Mouse (Mus musculus) hindbrain, embryonic 12.5 days (tissue): ENCODE data around the gene Btbd19. TPM values are rescaled to one million over a fixed set of nuclear protein-coding genes. Genes with fewer than 3 reads are reported as not detected.

ENCODE experiments used
- ATAC-seq: fragments of 200-750 bp; cut with Nextera tagmentation; 2 replicates; pipeline ENCODE4 v1.8.0; 2017; ENCODE audit warnings: moderate TSS enrichment; ENCODE audit not compliant: low FRiP score
- H3K27ac ChIP-seq: fragments of 300-500 bp; sonication (generic); 2 replicates; pipeline ENCODE4 v1.5.1; 2016; ENCODE audit warnings: mild to moderate bottlenecking
- H3K27me3 ChIP-seq: fragments of 300-500 bp; sonication (generic); 2 replicates; pipeline ENCODE4 v1.6.1; 2016; ENCODE audit warnings: mild to moderate bottlenecking
- H3K36me3 ChIP-seq: fragments of 300-500 bp; sonication (generic); 2 replicates; pipeline ENCODE4 v1.6.1; 2016; ENCODE audit warnings: mild to moderate bottlenecking
- H3K4me1 ChIP-seq: fragments of 300-500 bp; sonication (generic); 2 replicates; pipeline ENCODE4 v1.6.1; 2016
- H3K4me2 ChIP-seq: fragments of 300-500 bp; sonication (generic); replicated peaks from 2 replicates; pipeline ENCODE4 v1.6.1; 2016; ENCODE audit warnings: mild to moderate bottlenecking
- H3K4me3 ChIP-seq: fragments of 300-500 bp; sonication (generic); 2 replicates; pipeline ENCODE4 v1.5.1; 2016; ENCODE audit warnings: mild to moderate bottlenecking
- H3K9ac ChIP-seq: fragments of 300-500 bp; sonication (generic); 2 replicates; pipeline ENCODE4 v1.6.1; 2016; ENCODE audit warnings: mild to moderate bottlenecking, moderate library complexity
- H3K9me3 ChIP-seq: fragments of 300-500 bp; sonication (generic); replicated peaks from 2 replicates; pipeline ENCODE4 v1.6.1; 2016; ENCODE audit warnings: mild to moderate bottlenecking
- WGBS: fragments of 180-500 bp; shearing (Covaris S2); methylation state at CpG from one replicate; pipeline ENCODE4 v1.1.7; 2016; 5-methylcytosine and 5-hydroxymethylcytosine counted together
- polyA plus RNA-seq: library from polyadenylated mRNA; unstranded; fragments of >200 nt; fragmentation: Nextera tagmentation; extraction: Ambion mirVana; gene quantifications from 2 replicates; pipeline ENCODE4 v1.2.1, GENCODE M21; 2016

The Btbd19 gene
- polyA plus RNA-seq, 1 experiment from 2014 or later, result 4.0 TPM

DNA sequence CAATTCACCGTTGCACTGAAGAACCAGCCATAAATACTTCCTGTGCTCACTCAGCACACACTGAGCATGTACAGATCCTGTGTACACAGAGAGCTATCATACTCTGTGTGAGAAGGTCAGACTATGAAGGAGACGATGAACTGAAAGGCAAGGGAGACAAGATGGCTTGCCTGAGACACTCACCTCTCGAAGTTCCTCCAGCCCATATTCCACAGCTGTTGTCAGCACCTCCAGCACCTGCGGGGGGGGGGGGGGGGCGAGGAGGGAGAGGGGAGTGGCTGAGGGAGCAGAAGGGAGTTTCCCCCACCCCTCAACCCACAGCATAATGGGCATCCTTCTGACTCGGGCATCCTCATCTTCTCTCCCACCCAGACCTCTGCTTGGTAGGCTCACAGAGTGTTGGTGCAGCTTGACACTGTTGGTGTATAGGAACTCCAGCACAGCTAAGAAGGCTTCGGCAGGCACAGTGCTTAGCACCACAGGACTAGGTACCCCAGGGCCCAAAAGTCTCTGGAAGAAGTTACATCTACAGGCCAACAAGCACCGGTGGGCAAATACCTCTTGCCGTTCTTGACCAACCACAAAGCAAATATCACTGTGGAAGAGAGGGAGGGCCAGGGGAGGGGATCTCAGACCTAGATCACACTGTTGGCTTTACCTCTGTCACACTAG, 1.8 kb downstream of the Btbd19 start:
- H3K4me1 ChIP-seq, result peaks cover 35% of the 10 kb centered on the region
- ATAC-seq, result no peak
- WGBS, result 92% methylated on average over 7 of the region's 9 CpGs

GRCm38 (mm10) chr4:117122209-117122608, 3.3 kb downstream of the Btbd19 start:
- Histone ChIP-seq H3K27ac (no peak overlapping the region), H3K36me3 (no peaks in the 10 kb centered on the region), H3K27me3 (no peaks in the 10 kb centered on the region), H3K4me2 (no peak overlapping the region), H3K9ac (no peak overlapping the region), H3K4me3 (no peak overlapping the region), H3K9me3 (no peaks in the 10 kb centered on the region), H3K4me1 (peaks cover 35% of the 10 kb centered on the region)
- no peak for ATAC-seq
- 91% methylated on average over 4 of the region's 4 CpGs for whole genome bisulfite sequencing

More for the DNA sequence above, 1.8 kb downstream of the Btbd19 start:
- H3K9ac ChIP-seq, result no peak overlapping the region
- H3K9me3 ChIP-seq, result no peaks in the 10 kb centered on the region
- no peaks in the 10 kb centered on the region for H3K27me3 ChIP-seq
- no peak overlapping the region for H3K4me3 ChIP-seq
- no peak overlapping the region for H3K4me2 ChIP-seq
- no peak overlapping the region for H3K27ac ChIP-seq
- peaks cover 10% of the 10 kb centered on the region; the same call in 1 of the 2 replicates for H3K36me3 ChIP-seq

DNA sequence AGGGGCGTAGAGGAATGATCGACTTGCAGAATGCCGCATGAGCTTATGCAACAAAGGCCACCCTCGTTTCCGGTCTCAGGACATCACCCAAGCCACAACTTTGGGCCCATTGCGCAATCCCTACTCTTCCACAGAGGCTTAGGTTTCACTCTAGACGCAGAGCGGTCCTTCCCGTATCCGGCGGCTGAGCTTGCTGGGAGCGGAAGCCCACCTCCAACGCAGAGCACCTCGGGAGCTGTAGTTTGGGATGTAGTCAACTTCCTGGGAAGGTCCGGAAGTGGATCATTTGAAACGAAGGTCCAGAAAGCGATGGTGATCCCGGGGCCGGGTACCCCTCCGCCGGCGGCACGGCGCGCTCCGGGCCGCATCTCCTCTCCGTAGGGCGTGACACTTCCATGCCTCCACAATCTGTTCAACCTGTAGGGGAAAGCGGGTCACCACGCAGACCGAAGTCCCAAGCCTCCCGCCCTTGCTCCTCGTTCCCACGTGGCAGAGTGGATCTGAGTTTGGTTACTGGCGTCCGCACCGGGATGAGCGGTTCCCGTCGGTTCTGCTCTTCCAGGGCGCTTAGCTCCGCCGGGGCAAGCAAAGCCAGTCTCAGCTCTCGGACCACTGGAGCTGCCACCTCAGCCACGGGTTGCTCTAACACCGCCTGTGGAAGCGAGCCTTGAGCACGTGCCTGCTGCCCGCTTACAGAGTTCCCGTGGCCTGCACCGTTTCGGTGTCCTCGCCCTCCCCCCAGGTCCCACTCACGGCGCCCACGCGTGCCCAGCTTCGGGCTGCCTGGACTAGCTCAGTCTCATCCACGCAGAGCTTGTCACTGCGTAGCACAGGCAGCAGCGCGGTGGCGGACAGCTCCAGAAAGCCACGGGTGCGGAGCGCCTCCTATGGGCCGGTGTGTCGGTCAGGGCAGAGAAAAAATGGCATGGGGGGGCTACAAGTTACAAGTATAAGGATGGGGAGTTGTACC, 4.8 kb downstream of the Btbd19 start:
- Histone ChIP-seq H3K27ac (peak overlapping the region; percentile 92), H3K4me2 (peak overlapping the region; percentile 99), H3K4me3 (peak overlapping the region; percentile 60), H3K27me3 (no peaks in the 10 kb centered on the region), H3K9me3 (no peaks in the 10 kb centered on the region), H3K4me1 (peaks cover 27% of the 10 kb centered on the region), H3K36me3 (no peaks in the 10 kb centered on the region), H3K9ac (peak overlapping the region; percentile 77)
- peak; percentile 92 for ATAC-seq
- WGBS, result under 1% methylated on average over 69 of the region's 69 CpGs

DNA sequence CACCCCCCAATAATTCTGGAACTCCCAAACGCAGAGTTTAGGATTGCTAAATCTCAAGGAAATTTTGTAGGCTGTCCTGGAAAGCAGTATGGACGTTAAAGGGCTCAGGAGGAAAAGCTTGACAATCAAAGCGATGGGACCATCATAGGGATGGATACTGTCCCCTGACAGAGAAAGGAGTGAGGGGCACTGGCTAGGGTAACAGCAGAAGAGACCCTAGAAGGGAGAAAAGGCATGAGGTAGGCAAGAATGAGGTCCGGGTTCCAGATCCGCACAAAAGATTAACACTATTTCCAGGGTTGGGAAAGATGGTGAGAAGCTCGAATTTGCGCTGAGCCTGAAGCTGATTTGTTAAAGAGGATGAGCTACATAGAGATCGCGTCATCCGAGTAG, 5.5 kb downstream of the Btbd19 start:
- H3K27me3 ChIP-seq, result no peaks in the 10 kb centered on the region
- peak; percentile 40 for ATAC-seq
- H3K9ac ChIP-seq, result peak overlapping the region; percentile 77
- peaks cover 20% of the 10 kb centered on the region for H3K4me1 ChIP-seq
- H3K36me3 ChIP-seq, result no peaks in the 10 kb centered on the region
- H3K9me3 ChIP-seq, result no peaks in the 10 kb centered on the region
- H3K4me3 ChIP-seq, result peak overlapping the region; percentile 60
- peak overlapping the region; percentile 92 for H3K27ac ChIP-seq
- WGBS, result 9% methylated on average over 10 of the region's 10 CpGs
- H3K4me2 ChIP-seq, result peak overlapping the region; percentile 99

DNA sequence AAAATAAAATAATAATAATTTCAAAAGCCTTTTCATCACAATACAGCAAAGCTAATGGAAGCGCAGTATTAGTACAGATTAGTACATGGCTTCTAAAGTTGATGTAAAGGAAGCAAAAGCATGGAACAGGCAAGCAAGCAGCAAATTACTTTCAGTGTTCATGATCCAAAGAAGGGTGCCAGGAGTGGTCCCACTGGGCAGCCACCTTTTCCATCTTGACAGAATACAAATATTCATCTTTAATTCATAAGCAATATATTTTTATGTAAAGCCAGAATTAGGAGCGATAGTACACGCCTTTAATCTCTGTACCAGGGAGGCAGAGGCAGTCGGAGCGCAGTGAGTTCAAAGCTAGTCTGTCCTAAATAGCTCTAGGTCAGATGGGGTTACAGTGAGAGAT, 5.9 kb downstream of the Btbd19 start:
- Histone ChIP-seq H3K4me2 (peak overlapping the region; percentile 99), H3K4me3 (peak overlapping the region; percentile 60), H3K9ac (peak overlapping the region; percentile 77), H3K4me1 (peaks cover 16% of the 10 kb centered on the region), H3K36me3 (peaks cover 4% of the 10 kb centered on the region), H3K9me3 (no peaks in the 10 kb centered on the region), H3K27me3 (no peaks in the 10 kb centered on the region), H3K27ac (peak overlapping the region; percentile 92)
- 75% methylated on average over 5 of the region's 5 CpGs for WGBS
- peak; percentile 15; the same call in 1 of the 2 replicates for ATAC-seq

DNA sequence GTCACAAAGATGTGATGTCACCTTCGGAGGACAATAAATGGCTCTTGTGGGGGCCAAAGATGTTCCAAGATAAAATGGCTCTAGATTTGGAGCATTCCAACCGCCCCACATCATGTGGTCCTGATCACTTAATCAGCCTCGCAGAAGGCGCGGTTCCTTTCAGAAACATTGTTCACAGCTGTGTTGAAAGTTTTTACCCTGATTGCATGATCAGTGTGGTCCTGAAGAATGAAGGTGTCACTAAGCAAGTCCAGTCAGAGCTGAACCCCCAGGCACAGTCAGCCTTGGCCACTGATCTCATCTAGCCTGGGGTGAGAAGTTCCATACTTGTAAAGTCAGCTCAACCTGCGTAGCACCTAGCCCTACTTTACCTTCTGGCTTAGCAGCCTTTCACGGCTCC, 7.6 kb downstream of the Btbd19 start:
- H3K4me2 ChIP-seq, result no peak overlapping the region
- H3K4me1 ChIP-seq, result peaks cover 11% of the 10 kb centered on the region
- WGBS, result 94% methylated on average over 7 of the region's 7 CpGs
- H3K36me3 ChIP-seq, result peaks cover 7% of the 10 kb centered on the region
- no peak overlapping the region for H3K4me3 ChIP-seq
- ATAC-seq, result no peak
- H3K9me3 ChIP-seq, result no peaks in the 10 kb centered on the region
- H3K27me3 ChIP-seq, result no peaks in the 10 kb centered on the region
- no peak overlapping the region for H3K9ac ChIP-seq
- no peak overlapping the region for H3K27ac ChIP-seq

- Histone ChIP-seq H3K9me3 (no peaks in the 10 kb centered on the region), H3K9ac (no peak overlapping the region), H3K27ac (no peak overlapping the region), H3K27me3 (no peaks in the 10 kb centered on the region), H3K4me2 (no peak overlapping the region), H3K4me3 (no peak overlapping the region), H3K36me3 (peaks cover 13% of the 10 kb centered on the region), H3K4me1 (peaks cover 5% of the 10 kb centered on the region)
- WGBS, result 88% methylated on average over 5 of the region's 5 CpGs
- no peak for ATAC-seq
Observed at GRCm38 (mm10) chr4:117115592-117115991, 9.9 kb downstream of the Btbd19 start.

DNA sequence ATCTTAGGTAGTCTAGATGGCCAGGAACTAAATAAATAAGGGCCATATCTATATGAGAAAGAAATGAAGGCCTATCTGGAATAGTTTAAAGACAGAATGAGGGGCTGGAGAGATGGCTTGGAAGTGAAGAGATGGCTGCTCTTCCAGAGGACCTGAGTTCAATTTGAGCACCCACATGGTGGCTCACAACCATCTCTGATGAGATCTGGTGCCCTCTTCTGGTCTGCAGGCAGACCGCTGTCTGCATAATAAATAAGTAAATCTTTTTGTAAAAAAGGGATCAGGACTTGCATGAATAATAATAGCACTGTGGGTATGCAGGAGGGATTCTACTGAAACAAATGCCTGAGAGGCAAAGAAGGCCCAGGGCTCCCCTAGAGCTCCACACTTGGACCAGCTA, 12.3 kb downstream of the Btbd19 start:
- H3K27me3 ChIP-seq, result no peaks in the 10 kb centered on the region
- no peak overlapping the region for H3K4me2 ChIP-seq
- H3K36me3 ChIP-seq, result peaks cover 24% of the 10 kb centered on the region
- H3K4me1 ChIP-seq, result no peaks in the 10 kb centered on the region
- H3K4me3 ChIP-seq, result no peak overlapping the region
- ATAC-seq, result no peak
- no peak overlapping the region for H3K9ac ChIP-seq
- no peak overlapping the region for H3K27ac ChIP-seq
- H3K9me3 ChIP-seq, result no peaks in the 10 kb centered on the region
- WGBS, result 84% methylated on average over 1 of the region's 1 CpGs

DNA sequence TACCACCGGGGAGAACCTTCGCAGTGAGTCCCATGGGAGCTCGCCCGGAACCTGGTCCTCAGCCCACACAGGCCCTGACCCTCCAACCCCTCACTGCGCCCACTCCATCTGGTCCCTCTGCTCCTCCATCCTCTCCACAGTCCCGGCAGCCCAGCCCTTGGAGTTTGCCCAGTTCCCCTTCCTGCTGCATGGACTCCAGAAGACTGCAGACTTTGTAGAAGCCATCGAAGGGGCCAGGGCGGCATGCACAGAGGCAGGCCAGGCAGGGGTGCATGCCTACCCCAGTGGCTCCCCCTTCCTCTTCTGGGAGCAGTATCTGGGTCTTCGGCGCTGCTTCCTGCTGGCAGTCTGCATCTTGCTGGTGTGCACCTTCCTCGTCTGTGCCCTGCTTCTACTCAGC, 14.5 kb downstream of the Btbd19 start:
- Histone ChIP-seq H3K4me1 (no peaks in the 10 kb centered on the region), H3K4me3 (no peak overlapping the region), H3K27ac (no peak overlapping the region), H3K27me3 (no peaks in the 10 kb centered on the region), H3K36me3 (peaks cover 32% of the 10 kb centered on the region), H3K9ac (no peak overlapping the region), H3K9me3 (no peaks in the 10 kb centered on the region), H3K4me2 (no peak overlapping the region)
- no peak for ATAC-seq
- WGBS, result 93% methylated on average over 11 of the region's 11 CpGs

GRCm38 (mm10) chr4:117110249-117110648, 15.3 kb downstream of the Btbd19 start:
- Histone ChIP-seq H3K36me3 (peaks cover 32% of the 10 kb centered on the region), H3K4me2 (no peak overlapping the region), H3K27me3 (no peaks in the 10 kb centered on the region), H3K9ac (no peak overlapping the region), H3K27ac (no peak overlapping the region), H3K4me1 (0 out of 2 replicates have a peak, but pooled peaks cover 2% of the 10 kb centered on the region), H3K4me3 (no peak overlapping the region), H3K9me3 (no peaks in the 10 kb centered on the region)
- no peak for ATAC-seq
- 90% methylated on average over 13 of the region's 13 CpGs for WGBS

GRCm38 (mm10) chr4:117109330-117109729, 16.2 kb downstream of the Btbd19 start:
- Histone ChIP-seq H3K9ac (no peak overlapping the region), H3K4me1 (0 out of 2 replicates have a peak, but pooled peaks cover 3% of the 10 kb centered on the region), H3K27me3 (no peaks in the 10 kb centered on the region), H3K9me3 (no peaks in the 10 kb centered on the region), H3K36me3 (peaks cover 26% of the 10 kb centered on the region), H3K4me3 (no peak overlapping the region), H3K4me2 (no peak overlapping the region), H3K27ac (no peak overlapping the region)
- WGBS, result 93% methylated on average over 25 of the region's 25 CpGs
- ATAC-seq, result no peak

- no peak overlapping the region for H3K27ac ChIP-seq
- no peak overlapping the region for H3K9ac ChIP-seq
- 93% methylated on average over 6 of the region's 6 CpGs for WGBS
- no peak for ATAC-seq
- H3K27me3 ChIP-seq, result no peaks in the 10 kb centered on the region
- H3K4me2 ChIP-seq, result no peak overlapping the region
- peaks cover 25% of the 10 kb centered on the region for H3K36me3 ChIP-seq
- H3K4me1 ChIP-seq, result 0 out of 2 replicates have a peak, but pooled peaks cover 3% of the 10 kb centered on the region
- no peak overlapping the region for H3K4me3 ChIP-seq
- H3K9me3 ChIP-seq, result no peaks in the 10 kb centered on the region
Observed at GRCm38 (mm10) chr4:117108524-117108849, 17.0 kb downstream of the Btbd19 start.
